Mouse (Mus musculus) right cerebral cortex, postnatal 25 days (tissue): ENCODE results near the gene Tspyl4.
"Not testable (repeated sequence)": the region's sequence is repeated elsewhere in the genome, so short reads cannot be mapped to it uniquely, and the experiment has no call there.

ENCODE experiments used
- DNase-seq: peaks from one replicate; pipeline ENCODE4 v3.0.0; 2022

Gene Tspyl4

GRCm38 (mm10) chr10:34297299-34297979 is at the start of gene Tspyl4:
TSS of gene Tspyl4 (plus strand) at chr10:34297442.
- peak; percentile 93 for DNase-seq

- DNase-seq: no peak
These were observed 49.5 kb upstream of the Tspyl4 start for GRCm38 (mm10) chr10:34247757-34248156.

GRCm38 (mm10) chr10:34249594-34249993 is 47.6 kb upstream of the Tspyl4 start:
- no peak for DNase-seq

- not testable (repeated sequence) for DNase-seq
These were observed 44.4 kb upstream of the Tspyl4 start for GRCm38 (mm10) chr10:34252833-34253232.

- no peak for DNase-seq
These were observed 32.1 kb upstream of the Tspyl4 start for GRCm38 (mm10) chr10:34265106-34265505.

GRCm38 (mm10) chr10:34267312-34268070 is 29.8 kb upstream of the Tspyl4 start:
- no peak for DNase-seq

- no peak for DNase-seq
These were observed 25.6 kb upstream of the Tspyl4 start for GRCm38 (mm10) chr10:34271681-34272080.

- DNase-seq: peak; percentile 40
These were observed 16.6 kb upstream of the Tspyl4 start for GRCm38 (mm10) chr10:34280591-34281175.

- no peak for DNase-seq
These were observed 15.9 kb upstream of the Tspyl4 start for GRCm38 (mm10) chr10:34281211-34281961.

GRCm38 (mm10) chr10:34281962-34282388 is 15.3 kb upstream of the Tspyl4 start, which contains the start of gene Tspyl1:
TSS of gene Tspyl1 (plus strand) at chr10:34282190.
- peak; percentile 97 for DNase-seq

- DNase-seq: peak; percentile 50
These were observed 14.6 kb upstream of the Tspyl4 start for GRCm38 (mm10) chr10:34282420-34283238.

- no peak for DNase-seq
These were observed 337 bp upstream of the Tspyl4 start for GRCm38 (mm10) chr10:34296911-34297298.

GRCm38 (mm10) chr10:34297980-34298753 is 925 bp downstream of the Tspyl4 start:
- no peak for DNase-seq

GRCm38 (mm10) chr10:34300368-34300767 is 3.1 kb downstream of the Tspyl4 start:
- DNase-seq: no peak

- DNase-seq: no peak
These were observed 9.8 kb downstream of the Tspyl4 start for GRCm38 (mm10) chr10:34307070-34307469.

- no peak for DNase-seq
These were observed 12.9 kb downstream of the Tspyl4 start for GRCm38 (mm10) chr10:34309915-34310685.

GRCm38 (mm10) chr10:34312536-34312935 is 15.3 kb downstream of the Tspyl4 start:
- DNase-seq: no peak

GRCm38 (mm10) chr10:34316571-34317216 is 19.5 kb downstream of the Tspyl4 start:
- peak; percentile 50 for DNase-seq

GRCm38 (mm10) chr10:34317217-34317606 is 20.0 kb downstream of the Tspyl4 start:
- no peak for DNase-seq

GRCm38 (mm10) chr10:34320809-34321208 is 23.6 kb downstream of the Tspyl4 start:
- DNase-seq: no peak
